Mouse (Mus musculus) intestine, embryonic 14.5 days (tissue): ENCODE results near the gene Hes5. TPM values are rescaled to one million over a fixed set of nuclear protein-coding genes. Genes with fewer than 3 reads are reported as not detected.

Experiments
- ATAC-seq: fragments of 200-750 bp; cut with Nextera tagmentation; replicated peaks from 2 replicates; pipeline ENCODE4 v1.8.0; 2017; ENCODE audit warnings: low read depth, moderate number of reproducible peaks, moderate TSS enrichment, moderate library complexity; ENCODE audit not compliant: low FRiP score, low TSS enrichment
- DNase-seq: peaks from one replicate; pipeline ENCODE4 v3.0.0-alpha.2; 2018; ENCODE audit warnings: low spot score
- H3K27ac ChIP-seq: fragments of 300-500 bp; sonication (generic); 2 replicates; pipeline ENCODE4 v1.5.1; 2014; ENCODE audit warnings: low read depth, mild to moderate bottlenecking, control low read depth
- H3K27me3 ChIP-seq: fragments of 300-500 bp; sonication (generic); replicated peaks from 2 replicates; pipeline ENCODE4 v1.6.1; 2014; ENCODE audit warnings: low read length, control low read depth; ENCODE audit not compliant: control insufficient read depth, insufficient read depth
- H3K36me3 ChIP-seq: fragments of 300-500 bp; sonication (generic); 2 replicates; pipeline ENCODE4 v1.6.1; 2014; ENCODE audit warnings: low read length, control low read depth; ENCODE audit not compliant: control insufficient read depth, insufficient read depth
- H3K4me1 ChIP-seq: fragments of 300-500 bp; sonication (generic); replicated peaks from 2 replicates; pipeline ENCODE4 v1.6.1; 2014; ENCODE audit warnings: low read length, control low read depth, mixed read lengths; ENCODE audit not compliant: control insufficient read depth, insufficient read depth
- H3K4me2 ChIP-seq: fragments of 300-500 bp; sonication (generic); 2 replicates; pipeline ENCODE4 v1.6.1; 2014; ENCODE audit warnings: low read length
- H3K4me3 ChIP-seq: fragments of 300-500 bp; sonication (generic); 2 replicates; pipeline ENCODE4 v1.5.1; 2014; ENCODE audit warnings: low read depth, low read length, control low read depth, mixed read lengths
- H3K9ac ChIP-seq: fragments of 300-500 bp; sonication (generic); 2 replicates; pipeline ENCODE4 v1.6.1; 2014; ENCODE audit warnings: mild to moderate bottlenecking, low read length
- H3K9me3 ChIP-seq: fragments of 300-500 bp; sonication (generic); 2 replicates; pipeline ENCODE4 v1.6.1; 2016; ENCODE audit warnings: low read length, control low read depth; ENCODE audit not compliant: control insufficient read depth
- WGBS: fragments of 180-500 bp; shearing (Covaris S2); extraction: QIAGEN DNeasy Blood & Tissue Kit; methylation state at CpG from one replicate; pipeline ENCODE4 v1.1.7; 2014; 5-methylcytosine and 5-hydroxymethylcytosine counted together
- polyA plus RNA-seq: library from polyadenylated mRNA; unstranded; fragments of >200 nt; fragmentation: Nextera tagmentation; extraction: Ambion mirVana; gene quantifications from 2 replicates; pipeline ENCODE4 v1.2.1, GENCODE M21; 2014

The Hes5 gene
- polyA plus RNA-seq, 1 experiment from 2014 or later, result 1.8 TPM

DNA sequence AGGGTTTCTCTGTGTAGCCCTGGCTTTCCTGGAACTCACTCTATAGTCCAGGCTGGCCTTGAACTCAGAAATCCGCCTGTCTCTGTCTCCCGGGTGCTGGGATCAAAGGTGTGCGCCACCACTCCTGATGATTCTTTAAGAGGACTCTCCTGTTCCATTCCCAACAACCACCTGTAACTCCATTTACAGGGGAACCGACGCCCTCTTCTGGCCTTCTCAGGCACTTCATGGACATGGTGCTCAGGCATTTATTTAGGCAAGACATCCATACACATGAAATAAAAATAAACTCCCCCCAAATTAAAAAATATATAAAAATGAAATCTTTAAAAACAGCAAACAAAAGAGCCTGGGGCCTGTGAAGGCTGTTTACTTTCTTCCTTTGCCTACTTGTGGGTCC, 6.5 kb downstream of the Hes5 start:
- peaks cover 50% of the 10 kb centered on the region for H3K36me3 ChIP-seq
- WGBS, result 65% methylated on average over 5 of the region's 5 CpGs
- ATAC-seq, result no peak
- DNase-seq, result peak; percentile 72
- H3K4me1 ChIP-seq, result peaks cover 18% of the 10 kb centered on the region
- peaks cover 12% of the 10 kb centered on the region for H3K27me3 ChIP-seq
- H3K4me3 ChIP-seq, result no peak overlapping the region
- no peaks in the 10 kb centered on the region for H3K9me3 ChIP-seq
- no peak overlapping the region for H3K9ac ChIP-seq
- no peak overlapping the region for H3K27ac ChIP-seq
- H3K4me2 ChIP-seq, result no peak overlapping the region

DNA sequence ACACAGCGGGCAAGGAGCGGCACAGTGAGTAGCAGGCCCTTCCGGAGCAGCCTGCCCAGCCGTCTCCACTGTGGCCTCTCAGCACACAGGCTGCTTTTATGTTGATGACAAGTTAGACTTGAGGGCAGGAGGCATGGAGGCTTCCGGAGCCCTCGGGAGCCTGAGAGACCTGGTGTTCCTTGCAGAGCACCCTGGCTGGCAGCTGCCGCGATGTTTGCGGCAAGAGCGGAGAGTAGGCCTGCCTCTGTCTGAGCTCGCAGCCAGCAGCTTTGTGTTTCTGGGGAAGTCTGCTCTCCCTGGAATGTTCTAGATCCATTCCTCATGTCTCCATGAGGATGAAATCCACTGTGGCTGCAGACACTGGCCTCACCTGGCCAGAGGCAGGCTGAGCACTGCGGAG, 11.8 kb downstream of the Hes5 start:
- DNase-seq, result no peak
- Histone ChIP-seq H3K27ac (no peak overlapping the region), H3K4me2 (no peak overlapping the region), H3K27me3 (no peaks in the 10 kb centered on the region), H3K9me3 (no peaks in the 10 kb centered on the region), H3K4me3 (no peak overlapping the region), H3K9ac (no peak overlapping the region), H3K4me1 (no peaks in the 10 kb centered on the region), H3K36me3 (peaks cover 94% of the 10 kb centered on the region)
- 95% methylated on average over 12 of the region's 12 CpGs for WGBS
- no peak for ATAC-seq

- Histone ChIP-seq H3K4me2 (no peak overlapping the region), H3K9me3 (no peaks in the 10 kb centered on the region), H3K27me3 (no peaks in the 10 kb centered on the region), H3K4me1 (no peaks in the 10 kb centered on the region), H3K9ac (no peak overlapping the region), H3K4me3 (no peak overlapping the region), H3K27ac (no peak overlapping the region), H3K36me3 (peaks cover 100% of the 10 kb centered on the region)
- DNase-seq, result no peak
- no peak for ATAC-seq
- 87% methylated on average over 11 of the region's 11 CpGs for WGBS
These were observed 13.5 kb downstream of the Hes5 start for GRCm38 (mm10) chr4:154974163-154974611.

DNA sequence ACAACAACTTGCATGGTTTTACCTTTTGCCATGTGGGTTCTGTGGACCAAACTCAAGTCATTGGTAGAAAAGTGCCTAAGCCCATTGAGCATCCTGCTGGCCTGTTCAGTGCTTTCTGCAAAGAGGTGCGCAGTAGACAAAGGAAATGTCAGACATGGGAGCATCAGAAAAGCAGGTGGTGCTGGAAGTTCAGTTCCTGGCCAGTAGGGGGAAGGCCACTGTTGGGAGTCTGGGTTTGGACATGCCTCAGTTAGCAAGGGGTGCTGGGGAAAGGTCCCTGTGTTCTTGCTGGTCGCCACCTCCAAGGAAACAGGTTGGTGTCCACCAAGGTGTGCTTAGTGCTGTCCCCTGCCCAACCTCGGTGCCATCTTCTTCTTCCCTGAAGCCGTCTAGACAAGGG, 19.4 kb downstream of the Hes5 start:
- Histone ChIP-seq H3K27me3 (no peaks in the 10 kb centered on the region), H3K4me2 (no peak overlapping the region), H3K4me3 (no peak overlapping the region), H3K27ac (no peak overlapping the region), H3K9ac (no peak overlapping the region), H3K36me3 (peaks cover 69% of the 10 kb centered on the region), H3K9me3 (no peaks in the 10 kb centered on the region), H3K4me1 (no peaks in the 10 kb centered on the region)
- DNase-seq (no peak), ATAC-seq (no peak)
- 93% methylated on average over 4 of the region's 4 CpGs for WGBS

DNA sequence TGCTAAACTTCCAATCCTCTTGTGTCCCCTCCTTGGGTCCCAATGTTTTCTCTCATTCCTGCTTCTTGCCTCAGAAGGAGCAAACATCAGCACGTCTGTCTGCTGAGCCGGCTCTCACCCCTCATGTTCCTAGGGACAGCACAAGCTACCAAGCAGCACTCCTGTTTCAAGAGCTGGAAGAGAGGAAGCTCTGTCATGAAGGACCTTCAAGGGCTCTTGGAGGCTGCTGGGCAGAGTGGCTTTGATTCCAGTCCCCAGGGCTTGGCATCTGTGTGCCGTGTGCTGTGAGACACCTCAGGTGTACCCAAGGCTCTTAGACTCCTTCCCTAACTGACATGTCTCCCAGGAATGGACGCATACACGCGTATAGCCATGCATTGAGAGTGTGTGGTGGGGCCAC, 20.4 kb downstream of the Hes5 start:
- Histone ChIP-seq H3K27me3 (no peaks in the 10 kb centered on the region), H3K9ac (no peak overlapping the region), H3K27ac (no peak overlapping the region), H3K4me3 (no peak overlapping the region), H3K4me2 (no peak overlapping the region), H3K4me1 (peaks cover 5% of the 10 kb centered on the region; the same call in 1 of the 2 replicates), H3K9me3 (no peaks in the 10 kb centered on the region), H3K36me3 (peaks cover 60% of the 10 kb centered on the region)
- DNase-seq (no peak), ATAC-seq (0 out of 2 replicates have a peak, but pooled peaks have one; percentile 6)
- 84% methylated on average over 6 of the region's 6 CpGs for WGBS

DNA sequence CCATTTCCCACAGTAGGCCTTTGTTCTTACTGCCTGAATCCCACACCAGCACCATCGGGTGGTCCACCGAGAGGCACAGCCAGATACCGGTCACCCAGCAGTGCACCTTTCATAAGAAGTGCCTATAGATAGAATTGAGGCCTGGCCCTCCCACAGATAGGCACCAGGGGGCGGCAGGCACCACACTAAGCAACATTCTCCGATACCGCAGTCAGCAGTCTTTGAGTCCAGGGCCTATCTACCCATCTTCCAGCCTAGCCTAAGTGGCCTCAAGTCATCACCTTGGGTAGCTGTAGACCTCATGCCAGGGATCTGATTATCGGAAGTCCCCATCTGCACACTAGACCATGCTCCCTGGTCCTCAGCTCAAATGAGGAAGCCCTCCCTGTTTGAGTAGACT, 20.8 kb downstream of the Hes5 start:
- H3K27ac ChIP-seq, result no peak overlapping the region
- no peak overlapping the region for H3K4me3 ChIP-seq
- H3K4me1 ChIP-seq, result peaks cover 7% of the 10 kb centered on the region; the same call in 1 of the 2 replicates
- H3K9ac ChIP-seq, result no peak overlapping the region
- peak; percentile 32 for ATAC-seq
- peaks cover 55% of the 10 kb centered on the region for H3K36me3 ChIP-seq
- H3K27me3 ChIP-seq, result no peaks in the 10 kb centered on the region
- H3K9me3 ChIP-seq, result no peaks in the 10 kb centered on the region
- WGBS, result 50% methylated on average over 7 of the region's 7 CpGs
- peak; percentile 81 for DNase-seq
- H3K4me2 ChIP-seq, result no peak overlapping the region

DNA sequence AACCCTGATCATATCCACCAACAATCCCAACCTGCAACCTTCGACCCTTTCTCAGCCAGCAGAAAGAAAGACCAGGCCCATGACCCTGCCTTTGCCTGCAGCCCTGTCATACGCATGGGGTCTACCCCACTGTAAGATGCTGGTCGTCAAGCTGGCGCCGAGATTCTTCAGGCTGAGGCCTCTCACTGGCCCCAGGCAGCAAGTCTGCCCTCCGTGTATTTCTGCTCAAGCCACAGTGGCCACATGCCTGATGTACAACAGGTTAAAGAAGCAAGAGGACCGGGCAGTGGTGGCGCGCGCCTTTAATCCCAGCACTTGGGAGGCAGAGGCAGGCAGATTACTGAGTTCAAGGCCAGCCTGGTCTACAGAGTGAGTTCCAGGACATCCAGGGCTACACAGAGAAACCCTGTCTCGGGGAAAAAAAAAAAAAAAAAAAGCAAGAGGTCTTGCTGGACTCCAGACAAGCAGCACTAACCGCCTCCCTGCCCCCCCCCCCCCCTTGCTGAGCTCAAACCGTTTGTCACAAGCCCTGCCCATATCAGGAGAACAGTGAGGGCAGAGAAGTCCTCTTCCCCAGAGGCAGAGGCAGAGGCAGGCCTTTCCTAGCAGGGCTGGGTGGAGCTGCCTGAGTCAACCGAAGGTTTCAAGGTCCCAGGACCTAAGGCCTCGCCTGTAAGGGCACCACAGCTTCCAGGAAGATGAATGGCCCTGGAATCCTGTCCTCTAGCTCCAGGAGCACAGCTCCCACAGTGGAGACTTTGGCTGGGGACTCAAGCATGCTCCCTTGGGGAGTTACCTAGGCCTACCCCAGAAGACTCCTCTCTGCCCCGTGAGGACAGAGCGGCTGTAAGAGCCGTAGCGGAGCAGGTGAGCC, 21.8 kb downstream of the Hes5 start:
- no peak for ATAC-seq
- no peak overlapping the region for H3K27ac ChIP-seq
- DNase-seq, result peak; percentile 55

GRCm38 (mm10) chr4:154983767-154984166, 23.0 kb downstream of the Hes5 start:
- Histone ChIP-seq H3K27ac (no peak overlapping the region), H3K27me3 (no peaks in the 10 kb centered on the region), H3K4me1 (peaks cover 7% of the 10 kb centered on the region; the same call in 1 of the 2 replicates), H3K4me2 (no peak overlapping the region), H3K36me3 (peaks cover 33% of the 10 kb centered on the region), H3K4me3 (no peak overlapping the region), H3K9ac (no peak overlapping the region), H3K9me3 (no peaks in the 10 kb centered on the region)
- DNase-seq (no peak), ATAC-seq (no peak)
- WGBS, result 19% methylated on average over 21 of the region's 24 CpGs

More for the DNA sequence above, 21.8 kb downstream of the Hes5 start:
- H3K36me3 ChIP-seq, result peaks cover 46% of the 10 kb centered on the region
- no peaks in the 10 kb centered on the region for H3K9me3 ChIP-seq
- no peak overlapping the region for H3K4me2 ChIP-seq
- H3K4me1 ChIP-seq, result peaks cover 7% of the 10 kb centered on the region; the same call in 1 of the 2 replicates
- 67% methylated on average over 19 of the region's 19 CpGs for WGBS
- H3K27me3 ChIP-seq, result no peaks in the 10 kb centered on the region
- H3K4me3 ChIP-seq, result no peak overlapping the region
- no peak overlapping the region for H3K9ac ChIP-seq
